Mouse (Mus musculus) lung, postnatal 0 days (tissue): Measurements from ENCODE around the gene Cdk6. TPM values are rescaled to one million over a fixed set of nuclear protein-coding genes. Genes with fewer than 3 reads are reported as not detected.
"Not testable (repeated sequence)": the region's sequence is repeated elsewhere in the genome, so short reads cannot be mapped to it uniquely, and the experiment has no call there.

Experiments used
- ATAC-seq: fragments of 200-750 bp; cut with Nextera tagmentation; 2 replicates; pipeline ENCODE4 v1.8.0; 2017; ENCODE audit warnings: moderate library complexity
- DNase-seq: peaks from one replicate; pipeline ENCODE4 v3.0.0-alpha.2; 2016; ENCODE audit warnings: low spot score
- H3K27ac ChIP-seq: fragments of 300-500 bp; sonication (generic); 2 replicates; pipeline ENCODE4 v1.5.1; 2014; ENCODE audit warnings: antibody characterized with exemption, mild to moderate bottlenecking, low read length, mixed read lengths
- H3K27me3 ChIP-seq: fragments of 300-500 bp; sonication (generic); replicated peaks from 2 replicates; pipeline ENCODE4 v1.6.1; 2014; ENCODE audit warnings: low read length, mixed read lengths; ENCODE audit not compliant: insufficient read depth
- H3K36me3 ChIP-seq: fragments of 300-500 bp; sonication (generic); 2 replicates; pipeline ENCODE4 v1.6.1; 2014; ENCODE audit warnings: low read length, mixed read lengths; ENCODE audit not compliant: insufficient read depth
- H3K4me1 ChIP-seq: fragments of 300-500 bp; sonication (generic); 2 replicates; pipeline ENCODE4 v1.6.1; 2014; ENCODE audit warnings: antibody characterized with exemption, low read depth, low read length, mixed read lengths; ENCODE audit not compliant: insufficient read depth
- H3K4me2 ChIP-seq: fragments of 300-500 bp; sonication (generic); replicated peaks from 2 replicates; pipeline ENCODE4 v1.6.1; 2014; ENCODE audit warnings: low read depth, mild to moderate bottlenecking, low read length, moderate library complexity, mixed read lengths
- H3K4me3 ChIP-seq: fragments of 300-500 bp; sonication (generic); 2 replicates; pipeline ENCODE4 v1.5.1; 2014; ENCODE audit warnings: low read depth, low read length
- H3K9ac ChIP-seq: fragments of 300-500 bp; sonication (generic); replicated peaks from 2 replicates; pipeline ENCODE4 v1.6.1; 2014; ENCODE audit warnings: low read depth, mild to moderate bottlenecking
- H3K9me3 ChIP-seq: fragments of 300-500 bp; sonication (generic); 2 replicates; pipeline ENCODE4 v1.6.1; 2016; ENCODE audit warnings: low read length, mixed read lengths
- CTCF ChIP-seq: IDR thresholded peaks from 2 replicates; pipeline ENCODE4 v1.5.1; 2016; ENCODE audit warnings: antibody characterized with exemption, mild to moderate bottlenecking
- EP300 ChIP-seq: IDR thresholded peaks from 2 replicates; pipeline ENCODE4 v1.6.1; 2016; ENCODE audit warnings: antibody characterized with exemption, mild to moderate bottlenecking, control low read depth
- WGBS: fragments of 180-500 bp; shearing (Covaris S2); extraction: QIAGEN DNeasy Blood & Tissue Kit; methylation state at CpG from one replicate; pipeline ENCODE4 v1.1.7; 2014; 5-methylcytosine and 5-hydroxymethylcytosine counted together
- polyA plus RNA-seq: library from polyadenylated mRNA; unstranded; fragments of >200 nt; fragmentation: Nextera tagmentation; extraction: Ambion mirVana; gene quantifications from 2 replicates; pipeline ENCODE4 v1.2.1, GENCODE M21; 2015

The Cdk6 gene
- polyA plus RNA-seq, 1 experiment from 2014 or later: 19.7 TPM

GRCm38 (mm10) chr5:3405102-3405501, 63.8 kb downstream of the Cdk6 start:
- Histone ChIP-seq H3K9ac (no peak overlapping the region), H3K27ac (no peak overlapping the region), H3K9me3 (no peaks in the 10 kb centered on the region), H3K4me1 (no peaks in the 10 kb centered on the region), H3K4me2 (no peak overlapping the region), H3K4me3 (no peak overlapping the region), H3K27me3 (no peaks in the 10 kb centered on the region), H3K36me3 (no peaks in the 10 kb centered on the region)
- DNase-seq: no peak
- WGBS: 55% methylated on average over 6 of the region's 6 CpGs
- no peak for ATAC-seq
- TF ChIP-seq CTCF (no peak), EP300 (no peak)

- no peaks in the 10 kb centered on the region for H3K27me3 ChIP-seq
- no peak overlapping the region for H3K4me3 ChIP-seq
These were observed 64.2 kb downstream of the Cdk6 start for GRCm38 (mm10) chr5:3405503-3405902.

GRCm38 (mm10) chr5:3407926-3408325, 66.6 kb downstream of the Cdk6 start:
- ATAC-seq (no peak), DNase-seq (no peak)
- Histone ChIP-seq H3K4me3 (no peak overlapping the region), H3K27ac (no peak overlapping the region), H3K9ac (no peak overlapping the region), H3K9me3 (no peaks in the 10 kb centered on the region), H3K4me2 (no peak overlapping the region), H3K4me1 (no peaks in the 10 kb centered on the region), H3K27me3 (no peaks in the 10 kb centered on the region), H3K36me3 (no peaks in the 10 kb centered on the region)
- 84% methylated on average over 9 of the region's 9 CpGs for WGBS
- TF ChIP-seq CTCF: no peak
- TF ChIP-seq EP300: no peak

More at GRCm38 (mm10) chr5:3405503-3405902, 64.2 kb downstream of the Cdk6 start:
- Histone ChIP-seq H3K27ac (no peak overlapping the region), H3K36me3 (no peaks in the 10 kb centered on the region), H3K4me2 (no peak overlapping the region), H3K9me3 (no peaks in the 10 kb centered on the region), H3K9ac (no peak overlapping the region), H3K4me1 (no peaks in the 10 kb centered on the region)
- DNase-seq: no peak
- no peak for ATAC-seq
- 90% methylated on average over 6 of the region's 6 CpGs for WGBS
- TF ChIP-seq EP300: no peak
- no peak for TF ChIP-seq CTCF

GRCm38 (mm10) chr5:3418183-3418582, 76.9 kb downstream of the Cdk6 start:
- H3K27me3 ChIP-seq, H3K4me3 ChIP-seq, H3K4me1 ChIP-seq, H3K9ac ChIP-seq, H3K27ac ChIP-seq, H3K36me3 ChIP-seq, H3K4me2 ChIP-seq, H3K9me3 ChIP-seq: not testable (repeated sequence)
- ATAC-seq (peak; percentile 66), DNase-seq (peak; percentile 38)
- WGBS: 51% methylated on average over 1 of the region's 1 CpGs

GRCm38 (mm10) chr5:3420094-3420831, 79.0 kb downstream of the Cdk6 start:
- Histone ChIP-seq H3K9ac (no peak overlapping the region), H3K4me2 (no peak overlapping the region), H3K36me3 (no peaks in the 10 kb centered on the region), H3K4me1 (no peaks in the 10 kb centered on the region), H3K4me3 (no peak overlapping the region), H3K27me3 (no peaks in the 10 kb centered on the region), H3K27ac (no peak overlapping the region), H3K9me3 (no peaks in the 10 kb centered on the region)
- no peak for TF ChIP-seq CTCF
- no peak for TF ChIP-seq EP300
- 56% methylated on average over 10 of the region's 10 CpGs for WGBS
- DNase-seq: peak; percentile 31
- peak; percentile 71 for ATAC-seq

GRCm38 (mm10) chr5:3420832-3421228, 79.5 kb downstream of the Cdk6 start:
- no peaks in the 10 kb centered on the region for H3K36me3 ChIP-seq
- WGBS: 61% methylated on average over 3 of the region's 3 CpGs
- peak; percentile 63; the same call in 1 of the 2 replicates for ATAC-seq

GRCm38 (mm10) chr5:3433131-3433700, 91.9 kb downstream of the Cdk6 start:
- not testable (repeated sequence) for H3K27me3 ChIP-seq, ATAC-seq, H3K4me1 ChIP-seq, H3K9ac ChIP-seq, H3K4me2 ChIP-seq, H3K36me3 ChIP-seq, H3K4me3 ChIP-seq, DNase-seq, H3K27ac ChIP-seq, H3K9me3 ChIP-seq
- WGBS: 73% methylated on average over 19 of the region's 20 CpGs

More at GRCm38 (mm10) chr5:3420832-3421228, 79.5 kb downstream of the Cdk6 start:
- DNase-seq: no peak
- H3K9ac ChIP-seq: no peak overlapping the region
- no peaks in the 10 kb centered on the region for H3K27me3 ChIP-seq
- no peak overlapping the region for H3K27ac ChIP-seq
- H3K9me3 ChIP-seq: no peaks in the 10 kb centered on the region
- H3K4me2 ChIP-seq: no peak overlapping the region
- TF ChIP-seq EP300 (no peak), CTCF (no peak)
- H3K4me1 ChIP-seq: no peaks in the 10 kb centered on the region
- no peak overlapping the region for H3K4me3 ChIP-seq

GRCm38 (mm10) chr5:3434105-3434504, 92.8 kb downstream of the Cdk6 start:
- H3K4me1 ChIP-seq, H3K36me3 ChIP-seq, H3K4me2 ChIP-seq, H3K27ac ChIP-seq, H3K4me3 ChIP-seq, DNase-seq, ATAC-seq, H3K27me3 ChIP-seq, H3K9ac ChIP-seq, H3K9me3 ChIP-seq: not testable (repeated sequence)
- WGBS: 93% methylated on average over 5 of the region's 5 CpGs

GRCm38 (mm10) chr5:3438453-3439003, 97.2 kb downstream of the Cdk6 start:
- H3K27ac ChIP-seq, ATAC-seq, H3K27me3 ChIP-seq, H3K9me3 ChIP-seq, H3K36me3 ChIP-seq, H3K4me2 ChIP-seq, H3K4me3 ChIP-seq, DNase-seq, H3K9ac ChIP-seq, H3K4me1 ChIP-seq: not testable (repeated sequence)
- 62% methylated on average over 9 of the region's 9 CpGs for WGBS
